Mouse (Mus musculus) right cerebral cortex, postnatal 10 days (tissue): Measurements from ENCODE around the gene Gm28308.

ENCODE experiments used
- DNase-seq, 2 experiments: peaks; one replicate each; pipeline ENCODE4 v3.0.0; 2021; ENCODE audit warnings: low spot score in 2 of 2

The Gm28308 gene

DNA sequence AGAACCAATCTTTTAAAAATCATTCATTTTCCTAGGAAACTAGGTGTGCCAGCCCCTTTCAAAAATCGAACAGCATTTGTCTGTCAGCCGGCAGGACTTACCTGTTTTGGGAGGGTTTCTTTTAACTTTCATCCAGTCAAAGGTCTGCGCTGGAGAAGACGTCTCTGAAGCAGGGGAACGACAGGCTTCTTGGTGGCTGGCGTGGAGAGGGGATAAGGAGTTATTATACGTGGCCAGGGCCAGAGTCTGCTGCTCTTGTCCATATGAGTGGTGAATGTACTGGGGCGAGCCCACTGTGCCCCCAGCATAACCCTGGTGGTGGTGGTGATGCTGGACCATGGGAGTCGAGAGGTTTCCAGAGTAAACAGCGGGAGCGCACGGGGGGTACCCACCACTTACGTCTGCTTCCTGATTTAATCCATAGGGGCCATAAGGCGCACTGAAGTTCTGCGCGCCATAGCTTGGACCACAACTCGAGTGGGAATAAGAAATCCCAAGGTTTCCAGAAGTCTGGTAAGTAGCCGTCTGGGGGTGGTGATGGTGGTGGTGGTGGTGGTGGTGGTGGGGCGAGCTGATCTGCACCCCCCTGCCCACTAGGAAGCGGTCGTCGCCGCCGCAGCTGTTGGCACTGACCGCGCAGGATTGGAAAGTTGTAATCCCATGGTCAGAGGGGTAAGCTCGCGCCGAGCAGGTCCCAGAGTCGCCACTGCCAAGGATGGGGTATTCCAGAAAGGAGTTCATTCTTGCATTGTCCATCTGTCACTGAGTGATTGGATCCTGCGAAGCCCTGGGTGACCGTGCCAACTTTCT is 55.5 kb downstream of the Gm28308 start:
- DNase-seq = peak in 1 of 2 experiments; percentile 13

DNA sequence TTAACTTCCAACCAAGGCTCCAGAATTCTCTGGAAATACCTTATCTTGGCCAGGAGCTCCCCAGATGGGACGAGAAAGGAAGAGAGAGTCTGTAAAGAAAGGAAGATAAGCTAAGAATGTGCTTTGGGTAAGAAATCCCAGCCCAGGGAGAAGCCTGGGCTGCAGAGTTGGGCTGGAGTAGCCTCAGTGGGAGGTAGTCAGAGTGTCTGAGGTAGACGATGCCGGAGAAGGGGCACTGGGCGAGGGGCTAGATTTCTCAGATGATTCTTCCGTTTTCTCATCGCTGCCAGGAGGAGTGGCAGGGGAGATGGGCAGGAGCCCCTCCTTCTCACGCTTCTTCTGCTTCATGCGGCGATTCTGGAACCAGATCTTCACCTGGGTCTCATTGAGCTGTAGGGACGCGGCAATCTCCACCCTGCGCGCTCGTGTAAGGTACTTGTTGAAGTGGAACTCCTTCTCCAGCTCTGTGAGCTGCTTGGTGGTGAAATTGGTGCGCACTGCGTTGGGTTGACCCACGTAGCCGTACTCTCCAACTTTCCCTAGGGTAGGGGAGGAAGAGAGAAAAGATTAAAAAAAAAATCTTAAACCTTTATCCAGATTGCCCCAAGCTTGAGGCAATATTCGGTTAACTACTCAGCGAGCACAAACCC is 56.5 kb downstream of the Gm28308 start:
- no peak for DNase-seq

DNA sequence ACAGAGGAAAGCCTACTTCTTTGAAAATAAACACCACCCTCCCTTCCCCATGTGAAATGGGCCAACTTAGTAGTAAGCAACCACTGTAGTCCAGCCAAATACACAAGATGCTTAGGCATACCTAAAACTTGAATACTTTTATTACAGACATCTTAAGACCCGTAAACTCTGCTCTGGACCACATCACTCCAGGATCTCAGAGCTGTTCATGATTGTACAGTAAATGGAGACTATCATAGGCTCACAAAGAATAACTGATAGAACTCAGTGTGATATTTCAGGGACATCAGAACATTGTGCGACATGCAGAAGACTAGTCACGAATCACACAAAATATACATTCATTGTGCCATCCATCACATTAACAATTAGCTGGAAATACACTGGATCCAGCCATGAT is 57.7 kb downstream of the Gm28308 start:
- DNase-seq = no peak

DNA sequence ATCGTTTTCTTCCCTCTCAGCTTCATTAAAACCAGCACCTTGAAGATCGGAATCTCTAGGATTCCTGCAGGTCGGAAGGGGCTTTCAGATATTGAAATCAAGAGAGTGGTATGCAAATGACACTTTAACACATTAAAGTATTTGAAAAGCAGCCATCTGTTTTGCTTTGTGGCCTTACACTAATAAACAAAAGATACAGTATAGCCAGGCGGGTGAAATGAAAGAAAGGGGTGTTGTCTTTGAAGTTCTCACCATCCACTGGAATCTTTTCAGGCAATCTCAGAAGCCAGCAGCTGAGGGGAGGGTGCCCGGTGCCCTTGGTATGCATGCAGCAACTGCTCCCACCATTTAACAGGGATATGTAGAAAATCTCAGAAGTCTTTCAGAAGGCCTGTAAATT is 59.1 kb downstream of the Gm28308 start:
- no peak for DNase-seq

DNA sequence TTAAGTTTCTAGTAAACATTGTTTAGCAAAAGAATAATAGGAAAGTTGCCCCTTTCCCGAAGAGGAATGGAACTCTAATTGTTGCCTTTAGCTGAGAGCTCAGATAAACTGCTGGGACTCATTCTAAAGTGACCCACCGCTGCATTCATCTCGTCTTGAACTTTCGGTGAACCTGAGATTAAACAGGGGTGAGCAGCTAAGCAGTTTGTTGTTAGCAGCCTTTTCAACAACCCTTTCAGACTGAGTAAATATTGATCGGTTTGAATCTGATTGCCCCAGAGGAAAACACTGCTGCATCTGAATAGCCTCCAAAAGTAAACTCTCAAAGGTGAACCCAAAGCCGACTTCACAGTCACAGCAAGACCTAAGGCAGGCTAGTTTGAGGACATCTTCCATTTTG is 59.9 kb downstream of the Gm28308 start:
- DNase-seq = no peak

DNA sequence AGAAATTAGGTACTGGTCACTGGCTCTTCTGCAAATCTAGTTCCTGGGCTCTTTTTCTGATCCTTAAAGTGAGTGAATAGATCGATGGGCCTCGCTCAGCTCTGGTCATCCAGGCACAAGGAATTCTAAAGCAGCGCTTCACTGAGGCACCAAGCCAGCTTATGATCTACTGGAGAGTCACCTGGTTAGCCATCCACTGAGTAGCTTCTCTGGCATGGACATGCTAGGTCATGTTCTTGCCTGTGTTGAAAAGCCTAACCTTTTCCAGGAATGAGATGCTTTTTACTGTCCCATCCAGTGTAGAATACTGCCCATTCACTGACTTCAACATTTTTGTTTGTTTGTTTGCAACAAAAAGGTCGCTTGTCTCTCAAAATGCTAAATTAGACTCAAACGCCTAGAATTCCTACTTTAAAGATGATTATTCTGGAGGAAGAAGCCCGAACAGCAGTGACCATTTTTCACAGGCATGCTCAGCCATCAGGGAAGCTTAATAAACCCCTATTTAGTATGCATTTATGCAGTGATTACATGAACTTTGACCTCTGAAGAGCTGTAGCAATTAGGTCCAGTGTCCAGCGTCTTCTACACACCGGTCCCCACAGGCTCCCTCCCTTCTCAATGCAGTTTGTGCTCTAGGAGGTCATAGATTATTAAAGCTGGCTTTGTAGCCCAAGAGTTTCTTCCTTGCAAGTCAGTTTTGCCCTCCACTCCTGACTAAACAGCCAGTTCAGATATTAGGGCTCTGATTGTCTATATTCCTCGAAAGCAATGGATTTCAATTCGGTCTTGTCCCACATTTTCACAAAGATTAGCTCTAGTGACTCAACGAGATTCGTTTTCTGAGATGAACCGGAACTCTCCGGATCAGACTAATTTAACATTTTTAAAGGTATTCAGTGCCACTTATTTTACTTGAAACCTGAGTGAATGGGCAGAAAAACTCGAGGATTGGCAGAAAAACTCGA is 60.6 kb downstream of the Gm28308 start:
- DNase-seq = no peak

DNA sequence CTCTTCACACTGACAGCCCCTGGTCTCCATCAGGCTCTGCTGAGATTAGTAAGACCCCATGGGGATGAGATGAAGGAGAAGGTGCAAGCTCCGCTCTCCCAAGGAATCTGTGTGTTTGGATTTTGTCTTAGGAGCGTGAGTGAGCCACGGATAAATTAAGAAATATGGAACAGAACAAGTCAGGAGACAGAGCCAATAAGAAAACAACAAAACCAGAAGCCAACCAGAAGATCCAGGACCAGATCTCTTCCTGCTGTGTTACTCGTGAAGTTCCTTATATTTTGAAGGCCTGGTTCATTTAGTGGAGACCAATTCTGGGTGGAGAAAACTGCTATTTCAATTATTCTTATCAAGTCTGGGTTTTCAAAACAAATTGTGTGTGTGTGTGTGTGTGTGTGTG is 61.6 kb downstream of the Gm28308 start:
- DNase-seq = peak in 1 of 2 experiments; percentile 12

DNA sequence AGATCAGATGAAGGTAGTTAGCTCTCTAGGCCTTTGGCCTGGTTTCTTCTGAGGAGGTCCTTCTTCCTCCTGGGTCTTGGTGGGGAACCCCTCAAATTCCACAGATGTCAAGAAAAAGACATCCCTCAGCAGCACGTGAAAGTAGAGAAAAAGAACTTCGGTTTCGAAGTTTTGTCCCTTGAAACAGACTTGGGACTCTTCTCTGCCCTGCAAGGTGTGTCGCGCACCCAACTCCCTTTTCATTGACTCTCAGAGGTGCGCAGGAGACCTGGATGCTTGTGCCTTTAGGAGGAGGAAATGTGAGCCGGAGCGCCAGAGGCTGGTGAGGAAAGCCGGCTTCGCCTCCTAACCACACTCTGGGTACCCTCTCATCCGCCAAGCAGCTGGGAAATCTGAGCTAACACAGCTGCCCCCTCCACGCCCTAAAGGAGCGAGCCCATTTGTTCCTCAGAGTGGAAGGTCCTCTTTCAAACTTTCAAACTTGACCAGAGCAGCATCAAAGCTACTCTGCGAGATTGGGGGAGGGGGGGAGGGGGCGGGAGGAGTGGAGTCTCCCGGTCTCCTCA is 62.7 kb downstream of the Gm28308 start:
- peak in 1 of 2 experiments; percentile 15 for DNase-seq

DNA sequence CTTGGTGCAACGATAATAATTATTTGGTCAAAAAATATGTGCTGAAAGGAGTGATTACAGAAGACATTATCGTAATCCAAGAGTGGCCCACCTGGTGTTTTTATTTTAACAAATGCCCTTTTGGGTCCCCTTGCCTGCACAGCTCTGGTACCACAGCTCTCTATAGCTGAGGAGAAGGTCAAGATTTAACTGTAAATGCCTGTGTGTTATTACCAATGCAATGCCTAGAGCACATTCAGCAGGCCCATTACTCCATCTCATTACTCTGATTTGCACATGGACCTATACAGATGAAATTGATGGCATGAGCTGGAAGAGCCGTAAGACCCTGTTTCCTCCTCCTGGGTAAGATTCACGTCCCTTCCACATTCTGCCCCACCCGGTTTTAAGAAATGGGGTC is 74.0 kb downstream of the Gm28308 start:
- no peak for DNase-seq

DNA sequence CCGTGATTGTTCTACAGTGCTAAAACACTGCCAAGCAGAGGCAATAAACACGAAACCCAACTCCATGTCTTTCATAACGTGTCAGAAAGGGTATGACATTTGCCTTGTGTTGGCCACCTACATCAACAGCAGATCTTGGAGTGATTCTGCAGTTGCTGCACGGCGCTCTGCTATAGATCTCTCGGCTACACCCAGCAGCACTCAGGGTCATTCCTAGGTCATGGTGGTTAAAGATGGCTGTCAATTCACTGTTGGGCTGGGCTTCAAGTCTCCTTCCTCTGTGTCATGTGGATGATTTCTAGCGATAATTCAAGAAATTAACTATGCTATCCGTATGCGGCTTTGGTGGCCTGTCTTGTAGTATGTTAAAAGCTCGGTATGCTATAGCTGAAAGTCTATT is 74.6 kb downstream of the Gm28308 start:
- DNase-seq = no peak

DNA sequence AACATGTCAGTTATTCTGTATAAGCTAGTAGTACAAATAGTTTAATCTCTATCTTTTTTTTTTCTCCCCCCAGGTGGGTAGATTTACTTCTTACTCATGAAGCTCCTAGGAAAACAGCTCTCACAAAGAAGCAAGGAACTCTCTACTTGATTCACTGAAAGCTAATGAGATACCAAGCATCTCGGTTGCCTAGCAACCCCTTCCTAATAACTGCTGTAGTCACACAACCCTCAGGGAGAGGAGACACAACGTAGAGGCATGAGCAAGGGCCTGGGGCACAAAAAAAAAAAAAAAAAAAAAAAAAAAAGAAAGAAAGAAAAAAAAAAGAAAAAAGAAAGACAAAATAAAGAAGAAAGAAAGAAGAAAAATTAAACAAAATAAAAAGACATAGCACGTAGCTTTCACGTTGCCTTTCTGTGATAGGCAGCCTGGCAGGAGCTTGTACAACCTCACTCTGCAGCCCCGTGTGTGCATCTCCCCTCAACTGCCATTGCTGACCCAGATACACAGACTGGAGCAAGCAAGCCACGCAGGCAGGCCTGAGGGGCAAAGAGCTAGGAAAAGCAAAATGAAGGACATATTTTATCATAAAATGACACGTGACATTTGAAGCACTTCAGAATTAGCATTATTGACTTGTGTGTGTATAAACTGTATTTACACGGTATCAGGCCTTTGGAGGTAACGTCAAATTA is 75.2 kb downstream of the Gm28308 start:
- DNase-seq = peak in 1 of 2 experiments; percentile 34

DNA sequence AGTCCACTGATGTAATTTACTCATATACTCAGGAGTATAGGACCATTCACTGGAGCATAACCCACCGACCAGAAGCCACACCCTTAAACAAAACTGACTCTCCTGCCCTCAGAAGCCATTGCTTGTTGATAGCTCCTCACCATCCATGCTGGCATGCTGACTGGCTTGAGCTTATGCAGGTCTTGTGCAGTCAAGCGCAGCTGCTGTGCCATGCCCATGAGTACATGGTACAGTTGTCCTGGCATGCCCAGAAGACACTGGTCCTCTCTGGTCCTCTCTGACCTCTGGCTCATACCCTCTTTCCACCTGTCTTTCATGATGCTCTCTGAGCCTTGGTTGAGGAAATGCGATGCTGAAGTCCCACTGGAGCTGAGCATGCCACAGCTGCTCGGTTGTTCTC is 89.5 kb downstream of the Gm28308 start:
- no peak for DNase-seq

DNA sequence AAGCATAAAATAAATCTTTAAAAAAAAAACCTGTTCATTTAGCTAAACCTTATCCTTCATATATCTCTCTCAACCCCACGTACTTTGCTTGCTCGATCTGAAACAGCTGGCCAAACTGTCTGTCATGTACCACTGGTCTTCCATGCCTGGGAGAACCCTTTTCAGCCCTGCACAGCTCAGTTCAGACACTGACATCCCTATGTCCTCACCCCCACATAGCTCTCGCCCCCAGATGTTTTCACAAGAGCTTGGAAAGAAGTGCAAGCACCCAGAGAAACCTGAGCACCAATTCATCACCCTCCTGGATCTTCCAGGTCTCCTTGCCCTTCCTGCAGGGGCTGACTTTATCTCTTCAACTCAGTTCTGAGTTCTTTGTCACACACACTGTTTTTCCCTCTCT is 92.0 kb downstream of the Gm28308 start:
- DNase-seq = no peak

DNA sequence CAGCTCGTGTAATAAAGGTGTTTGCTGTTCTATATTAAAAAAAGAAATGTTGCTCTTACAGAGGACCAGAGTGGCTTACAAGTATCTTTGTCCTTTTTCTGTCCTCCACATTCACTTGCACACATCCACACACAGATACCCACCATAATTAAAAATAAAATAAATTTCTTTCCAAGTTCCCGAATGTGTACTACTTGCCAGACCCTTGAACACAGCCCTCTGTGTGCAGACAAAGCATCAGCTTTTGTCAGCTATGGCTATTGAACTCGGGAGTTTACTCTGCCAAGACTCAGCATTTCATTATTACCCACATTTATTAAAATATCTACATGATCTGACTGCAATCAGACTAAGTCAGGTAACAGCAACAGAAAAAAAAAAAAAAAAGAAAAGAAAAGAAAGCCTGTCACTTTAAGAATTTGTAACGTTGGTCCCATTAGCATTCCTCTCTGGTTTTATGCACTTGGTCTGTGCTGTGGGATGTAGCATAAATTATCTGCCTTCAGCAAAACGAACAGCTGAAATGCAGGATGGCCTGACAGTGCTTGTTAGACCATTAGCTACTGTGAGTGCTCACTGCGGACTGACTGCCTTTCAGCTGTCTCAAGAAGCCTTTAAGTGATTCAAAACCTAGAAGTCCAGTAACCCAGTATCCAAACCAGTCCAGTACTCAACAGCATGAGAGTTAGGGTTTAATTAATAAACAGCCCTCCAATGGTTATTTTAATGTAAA is 94.1 kb downstream of the Gm28308 start:
- DNase-seq = peak; percentile 38 to 51

DNA sequence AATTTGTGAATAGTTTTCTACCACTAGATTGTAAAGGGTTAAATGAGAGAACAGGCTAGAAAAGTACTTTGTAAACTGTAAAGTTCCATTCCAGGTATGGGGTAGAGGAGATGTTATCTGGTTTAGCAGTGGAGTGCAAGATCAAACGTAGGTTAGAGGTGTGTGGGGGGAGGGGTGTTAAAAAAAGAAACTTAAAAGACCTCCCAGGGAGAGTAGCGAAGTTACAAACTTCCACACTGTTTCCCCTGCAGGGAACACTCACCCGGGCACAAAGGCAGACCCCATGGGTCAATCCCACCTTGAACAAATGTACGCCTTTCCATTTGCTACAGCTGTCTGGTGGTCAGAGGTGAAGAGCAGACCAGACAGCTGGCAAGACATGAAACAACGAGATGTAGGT is 97.2 kb downstream of the Gm28308 start:
- no peak for DNase-seq
